Mouse (Mus musculus) ES-E14 (cell line): ENCODE results near the gene C2cd3.

Experiments
- CHD2 ChIP-seq: IDR thresholded peaks from 2 replicates; pipeline ENCODE4 v1.6.1; 2014; ENCODE audit warnings: mild to moderate bottlenecking, low read depth, low read length, inconsistent platforms
- HCFC1 ChIP-seq: IDR thresholded peaks from 2 replicates; pipeline ENCODE4 v1.6.1; 2012; ENCODE audit warnings: low read length, inconsistent platforms, borderline replicate concordance; ENCODE audit not compliant: insufficient read depth
- MAFK ChIP-seq: IDR thresholded peaks from 2 replicates; pipeline ENCODE4 v1.6.1; 2014; ENCODE audit warnings: mild to moderate bottlenecking, low read depth, low read length, inconsistent platforms; ENCODE audit not compliant: insufficient read depth
- ZC3H11A ChIP-seq: IDR thresholded peaks from 2 replicates; pipeline ENCODE4 v1.6.1; 2012; ENCODE audit warnings: low read depth, mild to moderate bottlenecking, inconsistent platforms, low read length, borderline replicate concordance

- TF ChIP-seq CHD2 (no peak), ZC3H11A (no peak), HCFC1 (no peak), MAFK (no peak)
These were observed 93.2 kb downstream of the C2cd3 start for GRCm38 (mm10) chr7:100465248-100465647.
